Mouse (Mus musculus): ENCODE measurements around the gene Zfp992.
"Not testable (repeated sequence)": the region's sequence is repeated elsewhere in the genome, so short reads cannot be mapped to it uniquely, and the experiment has no call there.

DNA sequence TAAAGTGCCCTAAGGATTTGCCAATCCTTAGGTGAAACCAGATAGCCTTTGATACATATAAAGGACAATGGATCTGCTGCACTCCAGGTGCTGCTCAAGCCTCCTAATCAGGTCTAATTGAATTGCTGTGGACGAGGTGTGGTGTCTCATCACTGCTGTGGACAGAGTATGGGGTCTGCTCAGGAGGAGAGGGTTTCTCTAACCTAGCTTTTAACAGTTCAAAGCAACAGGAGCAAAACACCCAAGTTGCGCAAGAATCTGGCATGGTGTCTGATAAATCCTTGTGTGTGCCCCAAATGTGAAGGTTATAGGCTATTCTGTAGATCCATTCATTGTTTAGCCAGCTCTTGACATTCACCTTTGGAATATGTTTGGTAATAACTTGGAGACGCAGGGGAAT is 28.1 kb downstream of the Zfp992 start:
- TF ChIP-seq CTCF, EP300 (IDR thresholded peaks at IDR 0.05; ENCODE audit: low read depth): not testable (repeated sequence)

Data from liver, embryonic 14.5 days (tissue).